Mouse (Mus musculus) thymus, adult 2 months (tissue): ENCODE results near the gene Ppp1cb. TPM values are rescaled to one million over a fixed set of nuclear protein-coding genes. Genes with fewer than 3 reads are reported as not detected.

Source experiments
- DNase-seq: peaks from one replicate; pipeline ENCODE4 v3.0.0; 2021
- H3K27ac ChIP-seq: fragments of 200-500 bp; 2 replicates; pipeline ENCODE4 v1.5.1; 2012; ENCODE audit warnings: low read length, control low read depth; ENCODE audit not compliant: control insufficient read depth, insufficient read depth
- H3K27me3 ChIP-seq: fragments of 200-500 bp; 2 replicates; pipeline ENCODE4 v1.6.1; 2012; ENCODE audit warnings: mild to moderate bottlenecking, low read length, moderate library complexity, mixed read lengths; ENCODE audit not compliant: control insufficient read depth, insufficient read depth
- H3K36me3 ChIP-seq: fragments of 200-500 bp; 2 replicates; pipeline ENCODE4 v1.6.1; 2012; ENCODE audit warnings: mild to moderate bottlenecking, low read length, moderate library complexity; ENCODE audit not compliant: control insufficient read depth, insufficient read depth
- H3K4me1 ChIP-seq: fragments of 200-500 bp; replicated peaks from 2 replicates; pipeline ENCODE4 v1.6.1; 2012; ENCODE audit warnings: low read length; ENCODE audit not compliant: control insufficient read depth, insufficient read depth
- H3K4me3 ChIP-seq: fragments of 200-500 bp; 2 replicates; pipeline ENCODE4 v1.5.1; 2012; ENCODE audit warnings: mild to moderate bottlenecking, low read length, control low read depth, moderate library complexity; ENCODE audit not compliant: control insufficient read depth, insufficient read depth
- CTCF ChIP-seq: fragments of 200-500 bp; IDR thresholded peaks from 2 replicates; pipeline ENCODE4 v1.5.1; 2012; ENCODE audit warnings: mild to moderate bottlenecking, control low read depth, low read length, moderate library complexity, borderline replicate concordance; ENCODE audit not compliant: control insufficient read depth, poor library complexity, insufficient read depth; ENCODE audit errors: extremely low read depth
- POLR2A ChIP-seq: fragments of 200-500 bp; IDR thresholded peaks from 2 replicates; pipeline ENCODE4 v1.6.1; 2012; ENCODE audit warnings: mild to moderate bottlenecking, low read length, control low read depth, moderate library complexity; ENCODE audit not compliant: control insufficient read depth, poor library complexity, insufficient read depth; ENCODE audit errors: extremely low read depth
- WGBS: fragments of 180-500 bp; shearing (Covaris S2); methylation state at CpG from one replicate; pipeline ENCODE4 v1.1.7; 2018; 5-methylcytosine and 5-hydroxymethylcytosine counted together
- polyA plus RNA-seq: library from polyadenylated mRNA; depleted of rRNA; stranded (reverse); fragments of >200 nt; gene quantifications from 2 replicates; pipeline ENCODE4 v1.2.3, GENCODE M21; 2012; rRNA removed

The Ppp1cb gene
- 24.5 and 26.4 TPM in 2 replicates for polyA plus RNA-seq

- Histone ChIP-seq H3K27ac (peak within 1 kb of the TSS; percentile 84), H3K4me3 (peak within 1 kb of the TSS; percentile 92), H3K27me3 (no peaks in the 10 kb centered on the region), H3K36me3 (no peaks in the 10 kb centered on the region), H3K4me1 (0 out of 2 replicates have a peak, but pooled peaks cover 2% of the 10 kb centered on the region)
- TF ChIP-seq CTCF (peak; percentile 72), POLR2A (peak; percentile 93)
- WGBS, result 1% methylated on average over 50 of the region's 54 CpGs
- peak; percentile 96 for DNase-seq
Observed at GRCm38 (mm10) chr5:32458408-32459143, at the start of gene Ppp1cb. Ppp1cb (plus strand) TSS chr5:32458843.

DNA sequence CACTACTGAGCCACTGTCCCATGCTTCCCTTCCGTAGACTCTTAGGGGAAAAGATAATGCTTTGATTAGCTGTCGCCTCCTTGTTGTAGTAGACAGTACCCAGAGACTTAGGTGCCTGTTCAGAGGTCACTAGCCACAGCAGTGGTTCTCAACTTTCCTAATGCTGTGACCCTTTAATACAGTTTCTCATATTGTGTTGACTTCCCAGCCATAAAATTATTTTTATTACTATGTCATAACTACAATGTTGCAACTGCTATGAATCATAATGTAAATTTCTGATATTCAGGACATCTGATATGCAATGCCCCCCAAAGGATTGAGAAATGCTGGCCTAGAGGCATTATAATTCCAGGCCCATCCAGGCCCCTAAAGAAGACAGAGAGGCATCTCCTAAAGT is 48.9 kb upstream of the Ppp1cb start:
- WGBS, result 96% methylated on average over 2 of the region's 2 CpGs
- no peak for TF ChIP-seq CTCF
- TF ChIP-seq POLR2A, result no peak
- no peak overlapping the region for H3K4me3 ChIP-seq
- no peaks in the 10 kb centered on the region for H3K27me3 ChIP-seq
- H3K4me1 ChIP-seq, result 0 out of 2 replicates have a peak, but pooled peaks cover 3% of the 10 kb centered on the region
- no peak for DNase-seq
- H3K27ac ChIP-seq, result no peak overlapping the region
- no peaks in the 10 kb centered on the region for H3K36me3 ChIP-seq

DNA sequence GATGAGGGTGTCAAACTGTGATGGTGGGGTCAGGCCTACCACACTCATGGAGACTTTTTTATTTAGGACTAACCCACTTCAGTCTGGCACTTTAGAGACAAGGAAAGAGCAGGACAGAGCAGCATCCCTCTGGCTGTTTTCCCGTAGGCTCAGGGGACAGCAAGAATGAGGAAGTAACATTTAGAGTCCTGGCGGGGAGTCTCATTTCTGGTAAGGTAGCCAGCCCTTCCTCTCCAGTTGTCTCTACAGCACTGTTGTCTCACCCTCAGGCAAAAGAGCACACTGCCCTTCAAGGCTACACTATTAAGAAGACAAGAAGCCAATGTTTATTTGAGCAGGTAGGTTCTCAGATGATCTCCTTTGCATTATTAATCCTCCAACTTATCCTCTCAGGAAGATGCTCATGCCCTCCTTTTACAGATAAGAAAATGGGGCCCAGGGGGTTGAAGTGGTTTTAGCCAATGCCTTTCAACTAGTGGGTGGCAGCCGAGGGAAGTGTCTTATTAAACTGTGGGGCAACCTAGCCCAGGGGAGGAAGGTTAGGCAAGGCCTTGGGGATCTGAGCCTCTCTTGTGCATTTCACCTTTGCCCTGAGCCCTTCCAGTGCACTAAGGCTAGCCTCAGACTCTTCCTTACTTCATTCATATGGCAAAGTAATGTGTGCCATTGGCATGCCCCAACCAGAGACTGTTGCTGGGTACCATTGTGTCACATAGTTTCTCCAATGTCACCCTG is 47.5 kb upstream of the Ppp1cb start:
- 47% methylated on average over 3 of the region's 3 CpGs for WGBS
- H3K27me3 ChIP-seq, result no peaks in the 10 kb centered on the region
- H3K4me3 ChIP-seq, result no peak overlapping the region
- 0 out of 2 replicates have a peak, but pooled peaks cover 3% of the 10 kb centered on the region for H3K4me1 ChIP-seq
- no peak overlapping the region for H3K27ac ChIP-seq
- H3K36me3 ChIP-seq, result no peaks in the 10 kb centered on the region
- TF ChIP-seq CTCF (no peak), POLR2A (no peak)
- no peak for DNase-seq

DNA sequence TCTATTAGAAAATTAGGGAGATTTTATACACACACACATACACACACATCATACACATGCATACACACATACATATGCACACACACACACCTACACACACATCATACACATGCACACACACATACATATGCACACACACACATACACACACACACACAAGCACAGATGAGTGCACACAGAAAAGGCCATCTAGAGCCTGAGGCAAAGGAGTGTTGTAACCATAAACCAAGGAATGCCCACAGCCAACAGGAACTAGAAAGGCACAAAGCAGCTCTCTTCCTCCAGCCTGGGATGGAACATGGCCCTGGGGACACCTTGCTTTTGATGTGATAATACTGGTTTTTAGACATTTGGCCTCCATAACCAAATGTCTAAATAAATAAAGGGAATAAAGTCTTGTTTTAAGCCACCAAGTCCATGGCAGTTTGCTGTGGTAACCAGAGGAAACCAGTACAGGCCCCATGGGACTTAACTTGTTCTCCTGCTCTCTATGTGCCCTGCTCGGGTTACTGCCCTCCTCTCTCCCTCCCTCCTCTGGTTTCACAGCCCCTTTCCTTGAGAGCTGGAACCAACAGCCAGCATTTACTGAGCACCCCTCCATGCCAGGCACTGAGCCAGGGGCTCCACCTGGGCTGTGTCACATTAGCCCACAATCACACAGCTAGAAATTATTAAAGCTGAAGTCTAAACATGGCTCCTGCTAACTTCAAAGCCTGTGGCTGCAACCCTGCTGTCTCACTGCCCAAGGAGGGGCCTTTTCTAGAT is 46.3 kb upstream of the Ppp1cb start:
- no peak overlapping the region for H3K4me3 ChIP-seq
- H3K27ac ChIP-seq, result no peak overlapping the region
- DNase-seq, result no peak
- no peaks in the 10 kb centered on the region for H3K27me3 ChIP-seq
- H3K4me1 ChIP-seq, result 0 out of 2 replicates have a peak, but pooled peaks cover 3% of the 10 kb centered on the region
- no peaks in the 10 kb centered on the region for H3K36me3 ChIP-seq
- no peak for TF ChIP-seq CTCF
- no peak for TF ChIP-seq POLR2A
- 62% methylated on average over 1 of the region's 1 CpGs for WGBS

DNA sequence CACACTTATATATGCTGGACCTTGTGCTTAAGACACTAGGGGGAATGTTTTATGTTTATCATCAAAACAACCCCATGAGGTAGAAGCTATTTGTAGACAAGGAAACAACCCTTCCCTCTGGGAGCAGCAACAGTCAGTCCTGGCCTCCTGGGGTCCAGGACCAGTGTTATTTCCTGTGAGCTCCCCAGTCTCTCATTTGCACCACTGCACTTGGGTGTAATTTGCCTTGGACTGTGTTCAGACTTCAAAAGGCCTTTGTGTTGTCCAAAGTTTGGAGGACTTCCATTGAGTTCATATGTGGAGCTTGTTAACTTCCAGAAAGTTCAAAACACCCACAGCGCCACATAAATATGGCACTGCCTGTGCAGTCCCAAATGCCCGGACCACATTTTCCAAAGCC is 45.6 kb upstream of the Ppp1cb start:
- TF ChIP-seq POLR2A (no peak), CTCF (no peak)
- 97% methylated on average over 2 of the region's 2 CpGs for WGBS
- no peaks in the 10 kb centered on the region for H3K27me3 ChIP-seq
- no peaks in the 10 kb centered on the region for H3K36me3 ChIP-seq
- H3K27ac ChIP-seq, result no peak overlapping the region
- no peak for DNase-seq
- 0 out of 2 replicates have a peak, but pooled peaks cover 3% of the 10 kb centered on the region for H3K4me1 ChIP-seq
- no peak overlapping the region for H3K4me3 ChIP-seq

GRCm38 (mm10) chr5:32413569-32413968 is 45.1 kb upstream of the Ppp1cb start:
- no peaks in the 10 kb centered on the region for H3K27me3 ChIP-seq
- WGBS, result 97% methylated on average over 2 of the region's 2 CpGs
- 0 out of 2 replicates have a peak, but pooled peaks cover 3% of the 10 kb centered on the region for H3K4me1 ChIP-seq
- no peak overlapping the region for H3K27ac ChIP-seq
- no peak for DNase-seq
- H3K36me3 ChIP-seq, result no peaks in the 10 kb centered on the region
- no peak for TF ChIP-seq CTCF
- no peak for TF ChIP-seq POLR2A
- H3K4me3 ChIP-seq, result no peak overlapping the region
